Mouse (Mus musculus) olfactory bulb, adult 2 months (tissue): ENCODE data around the gene Atl2.

Experiments used
- CTCF ChIP-seq: fragments of 200-500 bp; IDR thresholded peaks from 2 replicates; pipeline ENCODE4 v1.5.1; 2012; ENCODE audit warnings: low read depth, mild to moderate bottlenecking, low read length, moderate library complexity; ENCODE audit not compliant: insufficient read depth
- POLR2A ChIP-seq: fragments of 200-500 bp; IDR thresholded peaks from 2 replicates; pipeline ENCODE4 v1.6.1; 2012; ENCODE audit warnings: mild to moderate bottlenecking, low read depth, low read length, moderate library complexity; ENCODE audit not compliant: insufficient read depth

- no peak for TF ChIP-seq CTCF
- no peak for TF ChIP-seq POLR2A
Observed at GRCm38 (mm10) chr17:79911718-79912117, 15.8 kb upstream of the Atl2 start.
